Mouse (Mus musculus) forebrain, embryonic 10.5 days (tissue): ENCODE measurements at regions not wholly inside any gene's neighbourhood (a gene's known extent, or its start where the extent isn't known, plus 50 kb on each side); places are given as distances from the start of the nearest gene placed in this dataset.

Experiments used
- DNase-seq: peaks from one replicate; pipeline ENCODE4 v3.0.0-alpha.2; 2017; ENCODE audit warnings: low spot score; ENCODE audit errors: extremely low spot score
- H3K27ac ChIP-seq: fragments of 300-500 bp; sonication (generic); 2 replicates; pipeline ENCODE4 v1.5.1; 2016; ENCODE audit warnings: mild to moderate bottlenecking
- H3K27me3 ChIP-seq: fragments of 300-500 bp; sonication (generic); 2 replicates; pipeline ENCODE4 v1.6.1; 2016; ENCODE audit warnings: mild to moderate bottlenecking; ENCODE audit not compliant: poor library complexity, severe bottlenecking
- H3K36me3 ChIP-seq: fragments of 300-500 bp; sonication (generic); replicated peaks from 2 replicates; pipeline ENCODE4 v1.6.1; 2016; ENCODE audit warnings: mild to moderate bottlenecking, moderate library complexity
- H3K4me1 ChIP-seq: fragments of 300-500 bp; sonication (generic); 2 replicates; pipeline ENCODE4 v1.6.1; 2016
- H3K4me3 ChIP-seq: fragments of 300-500 bp; sonication (generic); 2 replicates; pipeline ENCODE4 v1.5.1; 2016; ENCODE audit warnings: mild to moderate bottlenecking, moderate library complexity
- H3K9me3 ChIP-seq: fragments of 300-500 bp; sonication (generic); 2 replicates; pipeline ENCODE4 v1.6.1; 2016; ENCODE audit warnings: mild to moderate bottlenecking, moderate library complexity
- WGBS: fragments of 180-500 bp; shearing (Covaris S2); methylation state at CpG from one replicate; pipeline ENCODE4 v1.1.7; 2016; 5-methylcytosine and 5-hydroxymethylcytosine counted together

DNA sequence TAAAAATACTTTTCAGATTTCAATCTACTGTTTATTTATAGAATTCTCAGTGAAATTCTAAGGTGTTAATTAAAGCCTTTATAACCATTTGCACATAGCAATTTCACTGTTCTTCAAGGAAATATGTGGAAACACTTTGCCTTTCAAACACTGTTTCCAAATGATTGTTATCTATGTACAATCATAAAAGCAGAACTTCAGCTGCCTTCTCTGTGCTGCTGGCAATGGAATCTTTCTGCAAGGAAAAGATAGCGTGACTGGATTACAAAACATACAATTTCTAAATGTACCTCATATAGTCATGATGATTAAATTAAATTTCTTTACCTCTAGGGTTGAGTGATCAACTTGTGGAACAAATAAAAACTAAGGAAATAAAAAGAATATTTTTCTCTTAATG lies 326.2 kb downstream of the Kctd12 start:
- Histone ChIP-seq H3K27me3 (no peaks in the 10 kb centered on the region), H3K27ac (no peak overlapping the region), H3K9me3 (no peaks in the 10 kb centered on the region), H3K36me3 (no peaks in the 10 kb centered on the region), H3K4me1 (no peaks in the 10 kb centered on the region), H3K4me3 (no peak overlapping the region)
- no peak for DNase-seq
- 92% methylated on average over 1 of the region's 1 CpGs for WGBS

DNA sequence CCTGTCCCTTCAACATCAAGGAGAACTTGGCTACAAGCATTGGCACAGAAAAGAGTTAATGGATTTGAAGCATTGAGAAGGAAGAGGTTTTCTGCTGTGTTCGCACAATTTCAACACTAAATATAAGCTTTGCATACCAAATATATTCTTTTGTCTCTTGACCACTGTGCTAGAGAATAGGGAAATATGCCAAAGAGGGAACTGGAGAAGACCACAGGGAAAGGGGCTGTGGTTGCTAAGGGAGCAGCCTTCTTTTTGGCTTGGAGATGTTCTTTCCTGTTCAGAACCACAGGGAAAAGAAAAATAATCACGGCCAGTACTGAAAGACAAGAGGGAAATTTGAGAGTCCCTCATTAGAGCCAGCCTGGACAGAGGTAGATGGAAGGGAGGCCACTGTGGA lies 352.8 kb downstream of the Kctd12 start:
- Histone ChIP-seq H3K27ac (no peak overlapping the region), H3K36me3 (no peaks in the 10 kb centered on the region), H3K4me3 (no peak overlapping the region), H3K9me3 (no peaks in the 10 kb centered on the region), H3K4me1 (no peaks in the 10 kb centered on the region), H3K27me3 (no peaks in the 10 kb centered on the region)
- WGBS = 87% methylated on average over 2 of the region's 2 CpGs
- no peak for DNase-seq

DNA sequence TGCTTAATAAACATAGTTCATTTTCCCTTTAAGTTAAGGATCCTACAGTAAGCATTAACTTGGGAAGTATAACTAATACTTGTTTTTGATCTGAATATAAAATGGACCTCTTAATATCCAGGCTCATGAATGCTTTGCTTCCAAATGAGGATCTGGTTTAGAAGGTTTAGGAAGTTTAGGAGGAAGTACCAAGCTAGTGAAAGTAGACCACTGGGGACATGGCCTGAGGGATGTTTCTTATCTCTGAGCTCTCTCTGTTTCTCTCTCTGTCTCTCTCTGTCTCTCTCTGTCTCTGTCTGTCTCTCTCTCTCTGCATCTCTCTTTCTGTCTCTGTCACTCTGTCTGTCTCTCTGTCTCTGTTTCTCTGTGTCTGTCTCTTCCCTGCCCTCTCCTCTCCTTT lies 360.9 kb downstream of the Kctd12 start:
- DNase-seq = no peak
- no peaks in the 10 kb centered on the region for H3K4me1 ChIP-seq
- H3K27me3 ChIP-seq = no peaks in the 10 kb centered on the region
- no peaks in the 10 kb centered on the region for H3K9me3 ChIP-seq
- no peak overlapping the region for H3K4me3 ChIP-seq
- no peak overlapping the region for H3K27ac ChIP-seq
- H3K36me3 ChIP-seq = no peaks in the 10 kb centered on the region

GRCm38 (mm10) chr14:102619056-102619455 lies 363.4 kb downstream of the Kctd12 start:
- DNase-seq = no peak
- no peaks in the 10 kb centered on the region for H3K36me3 ChIP-seq
- H3K27ac ChIP-seq = no peak overlapping the region
- WGBS = 61% methylated on average over 4 of the region's 4 CpGs
- no peaks in the 10 kb centered on the region for H3K9me3 ChIP-seq
- no peaks in the 10 kb centered on the region for H3K27me3 ChIP-seq
- peaks cover 16% of the 10 kb centered on the region for H3K4me1 ChIP-seq
- no peak overlapping the region for H3K4me3 ChIP-seq

DNA sequence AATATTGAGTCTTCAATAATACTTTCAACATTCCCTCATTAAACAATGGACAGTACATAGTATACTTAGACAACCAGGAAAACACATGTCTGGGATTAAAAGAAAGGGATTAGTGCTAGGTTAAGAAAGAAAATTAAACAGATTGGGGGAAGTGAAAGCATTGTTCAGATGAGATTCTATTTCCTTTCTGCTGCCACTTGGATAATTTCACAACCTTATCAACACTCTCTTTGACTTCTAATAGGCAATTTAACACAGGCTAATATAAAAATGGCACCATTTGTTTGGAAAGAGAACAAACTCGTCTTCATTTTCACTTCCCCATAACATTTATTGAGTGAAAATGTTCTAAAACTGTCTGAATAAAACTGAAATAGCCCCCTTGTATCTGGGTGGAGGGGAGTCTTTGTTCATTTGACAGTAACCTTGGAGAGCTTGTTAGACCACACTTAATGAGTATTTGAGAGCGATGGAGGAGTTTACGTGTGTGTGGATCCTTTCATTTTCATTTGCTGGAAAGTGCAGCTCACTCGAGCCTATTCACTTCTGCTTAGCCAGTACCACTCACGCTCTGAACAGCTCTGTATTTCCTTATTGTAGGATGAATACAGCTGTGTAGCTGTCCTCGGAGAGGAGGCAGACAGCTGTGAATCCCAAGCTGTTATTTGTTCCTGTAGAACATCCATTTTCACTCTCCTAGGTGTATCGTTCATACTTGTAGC lies 366.7 kb downstream of the Kctd12 start:
- H3K27ac ChIP-seq = 0 out of 2 replicates have a peak overlapping the region, but pooled peaks have one; percentile 20
- no peaks in the 10 kb centered on the region for H3K9me3 ChIP-seq
- no peak for DNase-seq
- no peaks in the 10 kb centered on the region for H3K36me3 ChIP-seq
- H3K4me1 ChIP-seq = peaks cover 16% of the 10 kb centered on the region
- no peak overlapping the region for H3K4me3 ChIP-seq
- no peaks in the 10 kb centered on the region for H3K27me3 ChIP-seq
- WGBS = 47% methylated on average over 7 of the region's 7 CpGs

DNA sequence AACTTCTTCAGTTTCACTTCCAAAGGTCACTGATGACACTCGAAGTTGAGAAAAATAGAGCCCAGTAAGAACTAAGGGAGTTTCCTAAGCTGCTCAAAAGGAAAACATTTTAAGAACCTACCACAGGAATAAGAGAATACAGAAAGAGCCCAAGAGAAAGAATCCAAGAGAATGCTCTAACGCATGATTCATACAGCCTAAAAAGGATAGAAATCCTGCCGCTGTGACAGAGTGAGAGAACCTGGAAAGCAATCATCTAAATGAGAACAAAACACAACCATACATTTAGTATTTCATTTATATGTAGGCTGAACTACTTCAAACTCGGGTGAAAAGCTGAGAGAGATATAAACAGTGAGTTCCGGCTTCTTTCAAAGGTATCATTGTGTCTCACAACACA lies 376.4 kb downstream of the Kctd12 start:
- no peaks in the 10 kb centered on the region for H3K27me3 ChIP-seq
- no peak overlapping the region for H3K4me3 ChIP-seq
- no peaks in the 10 kb centered on the region for H3K36me3 ChIP-seq
- 85% methylated on average over 5 of the region's 5 CpGs for WGBS
- no peak overlapping the region for H3K27ac ChIP-seq
- DNase-seq = no peak
- peaks cover 6% of the 10 kb centered on the region for H3K4me1 ChIP-seq
- no peaks in the 10 kb centered on the region for H3K9me3 ChIP-seq

DNA sequence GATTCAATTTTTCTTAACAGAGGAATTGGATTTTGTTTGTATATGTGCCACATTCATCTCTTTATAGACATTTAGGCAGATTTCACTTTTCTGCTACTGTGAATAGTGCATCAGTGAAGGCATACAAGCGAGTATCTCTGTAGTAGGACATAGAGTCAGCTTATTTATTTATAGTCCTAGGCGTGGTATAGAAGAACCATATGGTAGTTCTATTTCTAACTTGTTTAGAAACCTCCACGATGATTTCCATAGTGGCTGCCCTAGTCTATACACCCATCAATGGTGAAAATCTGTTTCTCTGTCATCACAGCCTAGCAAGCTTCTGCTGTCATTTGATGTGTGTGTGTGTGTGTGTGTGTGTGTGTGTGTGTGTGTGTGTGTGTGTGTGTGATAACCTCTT lies 387.6 kb downstream of the Kctd12 start:
- no peak for DNase-seq
- WGBS = 89% methylated on average over 3 of the region's 3 CpGs
- Histone ChIP-seq H3K4me1 (no peaks in the 10 kb centered on the region), H3K27me3 (no peaks in the 10 kb centered on the region), H3K9me3 (no peaks in the 10 kb centered on the region), H3K27ac (no peak overlapping the region), H3K36me3 (no peaks in the 10 kb centered on the region), H3K4me3 (no peak overlapping the region)

DNA sequence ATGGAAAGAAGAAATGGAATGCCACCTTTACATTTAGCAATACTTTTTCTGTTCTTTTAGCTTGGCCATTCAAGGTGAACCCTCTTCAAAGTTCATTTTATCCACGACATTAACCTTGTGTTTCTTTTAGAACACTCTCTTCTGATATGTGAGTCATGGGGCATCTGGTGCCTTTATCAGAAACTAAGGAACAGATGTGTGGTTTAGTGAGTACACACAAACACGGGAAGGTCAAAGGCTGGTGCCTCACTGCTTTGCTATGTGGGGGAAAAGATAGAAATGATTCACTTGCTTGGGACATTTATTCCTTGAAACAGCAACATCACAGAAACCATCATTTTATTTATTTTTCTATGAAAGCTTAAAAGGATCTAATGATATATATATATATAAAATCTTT lies 428.7 kb downstream of the Kctd12 start:
- Histone ChIP-seq H3K27ac (no peak overlapping the region), H3K36me3 (no peaks in the 10 kb centered on the region), H3K4me1 (no peaks in the 10 kb centered on the region), H3K4me3 (no peak overlapping the region), H3K9me3 (no peaks in the 10 kb centered on the region), H3K27me3 (no peaks in the 10 kb centered on the region)
- 75% methylated on average over 2 of the region's 2 CpGs for WGBS
- DNase-seq = no peak

DNA sequence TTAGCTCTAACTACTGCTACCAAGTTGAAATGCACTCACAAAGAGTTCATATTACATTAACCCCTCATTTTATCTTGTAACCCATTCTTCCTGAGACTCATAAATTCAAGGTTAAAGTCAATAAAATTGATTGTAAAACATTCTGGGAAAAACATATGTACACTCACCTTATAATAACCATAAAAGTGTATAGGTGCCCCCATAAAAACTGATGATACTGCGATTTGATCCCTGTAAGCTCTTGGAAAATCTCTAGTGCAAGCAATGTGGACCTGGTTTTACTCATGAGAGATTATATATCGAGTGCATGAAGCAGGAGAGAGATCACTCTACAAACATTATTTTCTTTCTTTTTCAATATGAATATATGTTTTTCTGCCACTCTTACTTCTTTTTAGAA lies 429.8 kb downstream of the Kctd12 start:
- H3K27ac ChIP-seq = no peak overlapping the region
- DNase-seq = no peak
- WGBS = 91% methylated on average over 2 of the region's 2 CpGs
- H3K36me3 ChIP-seq = no peaks in the 10 kb centered on the region
- no peaks in the 10 kb centered on the region for H3K4me1 ChIP-seq
- no peaks in the 10 kb centered on the region for H3K9me3 ChIP-seq
- H3K4me3 ChIP-seq = no peak overlapping the region
- H3K27me3 ChIP-seq = no peaks in the 10 kb centered on the region

DNA sequence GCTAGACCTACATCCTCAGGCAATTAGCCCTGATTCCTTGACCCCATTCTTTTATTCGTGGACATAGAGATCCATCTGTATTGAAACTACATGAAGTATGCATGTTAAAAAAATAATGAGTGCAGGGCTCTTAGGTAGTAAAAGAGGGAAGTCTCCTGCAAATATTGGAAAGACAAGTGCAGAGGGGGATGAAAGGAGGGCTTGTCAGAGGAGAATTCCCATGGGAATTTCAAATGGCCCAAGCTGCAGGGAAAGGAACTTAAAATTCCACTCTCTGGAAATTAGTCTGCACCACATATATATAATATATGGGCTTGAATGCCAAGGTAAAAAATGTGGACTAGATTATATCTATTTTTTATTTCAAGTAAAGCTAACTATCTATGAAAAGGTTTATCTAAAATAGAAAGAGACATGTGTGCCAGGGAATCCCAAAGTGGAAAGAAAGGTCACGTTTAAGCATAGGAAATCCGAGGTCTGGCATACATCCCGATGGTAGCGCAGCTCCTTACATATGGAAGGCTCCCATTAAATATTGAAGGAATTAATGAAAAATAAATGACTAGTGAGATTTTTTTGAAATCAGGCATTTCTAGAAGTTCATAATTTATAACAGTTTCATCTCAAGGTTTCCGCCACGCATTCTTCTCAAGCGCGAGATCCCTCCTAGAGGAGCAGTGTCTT lies 457.4 kb downstream of the Kctd12 start:
- WGBS = 96% methylated on average over 9 of the region's 9 CpGs
- H3K27ac ChIP-seq = no peak overlapping the region
- DNase-seq = no peak
- no peaks in the 10 kb centered on the region for H3K36me3 ChIP-seq
- H3K4me3 ChIP-seq = no peak overlapping the region
- H3K9me3 ChIP-seq = no peaks in the 10 kb centered on the region
- H3K4me1 ChIP-seq = no peaks in the 10 kb centered on the region
- no peaks in the 10 kb centered on the region for H3K27me3 ChIP-seq

DNA sequence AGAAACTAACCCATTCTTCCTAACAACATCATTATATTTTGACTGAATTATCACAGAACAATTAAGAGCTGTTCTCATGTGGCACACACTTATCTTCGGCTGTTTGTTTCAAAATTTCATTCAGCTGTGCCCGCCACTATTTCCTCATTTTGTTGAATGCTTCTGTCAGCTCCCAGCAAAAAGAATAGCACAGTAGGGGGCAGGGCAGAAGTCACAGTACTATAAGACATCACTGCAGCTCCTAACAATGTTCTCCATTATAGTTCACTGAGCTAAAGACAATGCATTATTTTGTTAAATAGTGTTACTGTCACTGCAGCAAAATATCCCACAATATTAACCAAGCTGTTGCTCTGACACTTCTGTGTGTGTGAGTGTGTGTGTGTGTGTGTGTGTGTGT lies 465.7 kb downstream of the Kctd12 start:
- Histone ChIP-seq H3K4me1 (peaks cover 8% of the 10 kb centered on the region; the same call in 1 of the 2 replicates), H3K27ac (no peak overlapping the region), H3K9me3 (no peaks in the 10 kb centered on the region), H3K4me3 (no peak overlapping the region), H3K36me3 (no peaks in the 10 kb centered on the region), H3K27me3 (no peaks in the 10 kb centered on the region)
- no peak for DNase-seq
- WGBS = 7% methylated on average over 2 of the region's 2 CpGs

- no peak overlapping the region for H3K27ac ChIP-seq
- 70% methylated on average over 2 of the region's 2 CpGs for WGBS
- no peak for DNase-seq
- H3K4me3 ChIP-seq = no peak overlapping the region
- H3K4me1 ChIP-seq = peaks cover 8% of the 10 kb centered on the region; the same call in 1 of the 2 replicates
- H3K36me3 ChIP-seq = no peaks in the 10 kb centered on the region
- no peaks in the 10 kb centered on the region for H3K9me3 ChIP-seq
- no peaks in the 10 kb centered on the region for H3K27me3 ChIP-seq
Measured at GRCm38 (mm10) chr14:102514527-102514926, 467.9 kb downstream of the Kctd12 start.

DNA sequence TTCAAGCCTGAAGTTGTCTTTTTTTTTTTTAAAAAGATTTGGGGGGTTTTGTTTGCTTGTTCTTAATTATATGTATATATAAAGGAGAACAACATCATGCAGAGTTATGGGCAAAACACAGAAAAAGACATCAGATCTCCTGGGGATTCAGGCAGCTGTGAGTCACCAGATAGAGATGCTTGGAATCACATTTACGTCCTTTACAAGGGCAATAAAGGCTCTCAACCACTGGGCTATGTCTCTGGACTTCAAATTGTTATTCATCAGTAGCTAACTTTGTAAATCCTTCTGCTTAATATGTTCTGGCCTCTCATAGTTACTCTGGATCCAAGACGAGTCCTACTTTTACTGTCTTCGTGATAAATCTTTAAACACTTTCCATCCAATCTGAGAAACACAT lies 469.8 kb downstream of the Kctd12 start:
- Histone ChIP-seq H3K27me3 (no peaks in the 10 kb centered on the region), H3K36me3 (no peaks in the 10 kb centered on the region), H3K9me3 (no peaks in the 10 kb centered on the region), H3K27ac (no peak overlapping the region), H3K4me1 (peaks cover 8% of the 10 kb centered on the region; the same call in 1 of the 2 replicates), H3K4me3 (no peak overlapping the region)
- no peak for DNase-seq
- WGBS = 84% methylated on average over 3 of the region's 3 CpGs
